Comparison of ENCODE assay signal across 8 mouse cellular contexts in genomic region chr8:54509221-54509721, GRCm38 (mm10). TPM values are rescaled to one million over a fixed set of nuclear protein-coding genes. Genes with fewer than 3 reads are reported as not detected.
DNase-seq lines count a peak whose midpoint lies in the region; ATAC-seq and TF ChIP-seq lines count a peak whose summit lies in the region.

No protein-coding gene starts in this region.

- peak; percentile 63 for DNase-seq in lung, embryonic 14.5 days
- no peak for DNase-seq in lung, postnatal 36 days
- DNase-seq in left cerebral cortex, postnatal 14 days (ENCODE audit: low spot score in 2 of 2): peak; percentile 60 to 83
- DNase-seq in urinary bladder, adult 18-20 months (ENCODE audit: low spot score in 2 of 2): no peak
- no peak for DNase-seq in adrenal gland, postnatal 4 days (ENCODE audit: low spot score in 2 of 2)

- no peak overlapping the region for H3K9ac ChIP-seq in lung, embryonic 14.5 days
- no peak overlapping the region for H3K9ac ChIP-seq in embryonic facial prominence, embryonic 15.5 days
- peak overlapping the region; percentile 42 for H3K9ac ChIP-seq in midbrain, embryonic 15.5 days

- 3% methylated on average over 10 of the region's 10 CpGs for WGBS in lung, embryonic 14.5 days
- WGBS in embryonic facial prominence, embryonic 15.5 days: 4% methylated on average over 10 of the region's 10 CpGs
- 1% methylated on average over 10 of the region's 10 CpGs for WGBS in midbrain, embryonic 15.5 days

- peak overlapping the region; percentile 58 for H3K4me2 ChIP-seq in lung, embryonic 14.5 days
- peak overlapping the region; percentile 50 for H3K4me2 ChIP-seq in embryonic facial prominence, embryonic 15.5 days (replicated peaks)
- peak overlapping the region; percentile 54 for H3K4me2 ChIP-seq in midbrain, embryonic 15.5 days

- no peaks in the 10 kb centered on the region for H3K4me1 ChIP-seq in lung, embryonic 14.5 days (ENCODE audit: insufficient read depth)
- H3K4me1 ChIP-seq in embryonic facial prominence, embryonic 15.5 days: peaks cover 3% of the 10 kb centered on the region
- peaks cover 13% of the 10 kb centered on the region for H3K4me1 ChIP-seq in midbrain, embryonic 15.5 days

- peak; percentile 64 for ATAC-seq in lung, embryonic 14.5 days (ENCODE audit: insufficient read depth)
- ATAC-seq in embryonic facial prominence, embryonic 15.5 days (ENCODE audit: insufficient number of reproducible peaks, low FRiP score, low TSS enrichment, low read depth): peak; percentile 79
- ATAC-seq in inflammation-experienced regulatory T-cells, adult 6 months: peak; percentile 49
- ATAC-seq in midbrain, embryonic 15.5 days (replicated peaks): peak; percentile 91

- TF ChIP-seq CTCF in lung, embryonic 14.5 days (IDR thresholded peaks at IDR 0.05; ENCODE audit: low read depth): no peak

- intact Hi-C loops in left cerebral cortex, postnatal 14 days (cut with DNase I): loop anchor here (2.0 kb wide), 1 partner anchor 152 kb away; no protein-coding TSS in a partner anchor

- 0 out of 2 replicates have a peak overlapping the region, but pooled peaks have one; percentile 17 for H3K4me3 ChIP-seq in lung, embryonic 14.5 days (ENCODE audit: low read depth, low read length)
- peak overlapping the region; percentile 26 for H3K4me3 ChIP-seq in embryonic facial prominence, embryonic 15.5 days (replicated peaks)
- H3K4me3 ChIP-seq in midbrain, embryonic 15.5 days: peak overlapping the region; percentile 41

- H3K27ac ChIP-seq in lung, embryonic 14.5 days (ENCODE audit: low read depth): no peak overlapping the region
- H3K27ac ChIP-seq in embryonic facial prominence, embryonic 15.5 days (replicated peaks): no peak overlapping the region
- peak overlapping the region; percentile 71 for H3K27ac ChIP-seq in midbrain, embryonic 15.5 days

- H3K36me3 ChIP-seq in lung, embryonic 14.5 days (ENCODE audit: insufficient read depth): no peaks in the 10 kb centered on the region
- H3K36me3 ChIP-seq in embryonic facial prominence, embryonic 15.5 days: no peaks in the 10 kb centered on the region
- no peaks in the 10 kb centered on the region for H3K36me3 ChIP-seq in midbrain, embryonic 15.5 days (replicated peaks)

- no peaks in the 10 kb centered on the region for H3K27me3 ChIP-seq in lung, embryonic 14.5 days (ENCODE audit: insufficient read depth, low read length)
- no peaks in the 10 kb centered on the region for H3K27me3 ChIP-seq in embryonic facial prominence, embryonic 15.5 days
- no peaks in the 10 kb centered on the region for H3K27me3 ChIP-seq in midbrain, embryonic 15.5 days (replicated peaks)

- H3K9me3 ChIP-seq in lung, embryonic 14.5 days (ENCODE audit: low read depth, low read length): no peaks in the 10 kb centered on the region
- no peaks in the 10 kb centered on the region for H3K9me3 ChIP-seq in embryonic facial prominence, embryonic 15.5 days (replicated peaks)
- H3K9me3 ChIP-seq in midbrain, embryonic 15.5 days: no peaks in the 10 kb centered on the region

RNA-seq across cellular contexts. Expression of gene Asb5, which starts 20.1 kb away (rescaled TPM):
- 6.0 and 7.7 TPM in 2 replicates for polyA plus RNA-seq in lung, embryonic 14.5 days (2014; fragmentation: Nextera tagmentation; extraction: Ambion mirVana)
- 5.7 and 7.1 TPM in 2 replicates for polyA plus RNA-seq in embryonic facial prominence, embryonic 15.5 days (2015; fragmentation: Nextera tagmentation; extraction: Ambion mirVana)
- polyA plus RNA-seq in inflammation-experienced regulatory T-cells, adult 6 months (2017; shearing (Covaris generic)): not detected
- 1 to 10 TPM; 1.6 to 2.2 TPM for total RNA-seq in left cerebral cortex, postnatal 14 days (2021)
- 6.1 and 8.2 TPM in 2 replicates for polyA plus RNA-seq in midbrain, embryonic 15.5 days (2015; fragmentation: Nextera tagmentation; extraction: Ambion mirVana)
- 1 to 10 TPM; 1.3 to 5.0 TPM for total RNA-seq in adrenal gland, postnatal 4 days (2021)

RNA-seq across cellular contexts. Expression of gene Spcs3, which starts 20.5 kb away (rescaled TPM):
- 87.8 and 92.9 TPM in 2 replicates for polyA plus RNA-seq in lung, embryonic 14.5 days (2014; fragmentation: Nextera tagmentation; extraction: Ambion mirVana)
- 73.7 and 76.9 TPM in 2 replicates for polyA plus RNA-seq in embryonic facial prominence, embryonic 15.5 days (2015; fragmentation: Nextera tagmentation; extraction: Ambion mirVana)
- polyA plus RNA-seq in inflammation-experienced regulatory T-cells, adult 6 months (2017; shearing (Covaris generic)): 100 to 1,000 TPM; 115 to 184 (median 120) TPM
- 10 to 100 TPM; 53.6 to 54.0 TPM for total RNA-seq in left cerebral cortex, postnatal 14 days (2021)
- polyA plus RNA-seq in midbrain, embryonic 15.5 days (2015; fragmentation: Nextera tagmentation; extraction: Ambion mirVana): 46.5 and 47.5 TPM in 2 replicates
- total RNA-seq in adrenal gland, postnatal 4 days (2021): 10 to 100 TPM; 55.4 to 57.6 TPM

Comparison
In these comparisons a context has a peak if more than half of its experiments do, and no peak if none do; other contexts are left out.
1. DNase-seq: peak in lung, embryonic 14.5 days (single experiment) and left cerebral cortex, postnatal 14 days (2 of 2); none in lung, postnatal 36 days (single experiment), urinary bladder, adult 18-20 months (0 of 2) and adrenal gland, postnatal 4 days (0 of 2).
2. Peak in every context shown above with its lines, with median percentiles within 50 percentile points of each other: ATAC-seq, H3K4me2 ChIP-seq and H3K4me3 ChIP-seq.